Mouse (Mus musculus) liver, embryonic 14 days (tissue): ENCODE results near the gene C1qtnf2. TPM values are rescaled to one million over a fixed set of nuclear protein-coding genes. Genes with fewer than 3 reads are reported as not detected.

Source experiments
- polyA plus RNA-seq: library from polyadenylated mRNA; depleted of rRNA; stranded (reverse); fragments of >200 nt; gene quantifications from 2 replicates; pipeline ENCODE4 v1.2.3, GENCODE M21; 2012; rRNA removed

Gene C1qtnf2
- polyA plus RNA-seq = 0.20 and 0.38 TPM in 2 replicates

DNA sequence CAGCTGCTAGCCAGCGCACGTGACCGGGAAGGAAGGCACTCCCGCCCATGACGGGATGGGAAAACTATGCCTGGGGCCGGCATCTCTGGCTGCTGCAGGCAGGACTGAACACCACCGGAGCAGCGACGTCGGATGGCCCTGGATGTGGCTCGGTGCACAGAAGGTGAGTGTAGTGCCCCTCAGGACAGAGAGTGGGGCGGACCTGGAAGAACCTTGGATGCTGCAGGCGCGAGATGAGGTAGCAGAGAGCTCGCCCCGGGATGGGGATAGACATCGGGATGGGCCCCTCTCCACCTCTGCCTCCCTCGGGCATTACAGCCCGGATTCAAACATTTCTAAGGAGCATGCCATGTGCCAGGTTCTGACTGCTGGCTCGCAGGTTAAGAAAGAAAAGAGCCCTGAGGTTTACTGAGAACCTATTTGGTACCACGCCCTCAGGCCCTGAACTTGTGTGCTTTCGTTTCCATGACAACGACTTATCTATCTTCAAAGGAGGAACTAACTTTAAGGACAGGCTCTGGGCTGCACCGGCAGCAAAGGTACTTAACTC lies at the start of gene C1qtnf2:
C1qtnf2 (plus strand) TSS at position 52 of the 550 bp plus-strand sequence.

DNA sequence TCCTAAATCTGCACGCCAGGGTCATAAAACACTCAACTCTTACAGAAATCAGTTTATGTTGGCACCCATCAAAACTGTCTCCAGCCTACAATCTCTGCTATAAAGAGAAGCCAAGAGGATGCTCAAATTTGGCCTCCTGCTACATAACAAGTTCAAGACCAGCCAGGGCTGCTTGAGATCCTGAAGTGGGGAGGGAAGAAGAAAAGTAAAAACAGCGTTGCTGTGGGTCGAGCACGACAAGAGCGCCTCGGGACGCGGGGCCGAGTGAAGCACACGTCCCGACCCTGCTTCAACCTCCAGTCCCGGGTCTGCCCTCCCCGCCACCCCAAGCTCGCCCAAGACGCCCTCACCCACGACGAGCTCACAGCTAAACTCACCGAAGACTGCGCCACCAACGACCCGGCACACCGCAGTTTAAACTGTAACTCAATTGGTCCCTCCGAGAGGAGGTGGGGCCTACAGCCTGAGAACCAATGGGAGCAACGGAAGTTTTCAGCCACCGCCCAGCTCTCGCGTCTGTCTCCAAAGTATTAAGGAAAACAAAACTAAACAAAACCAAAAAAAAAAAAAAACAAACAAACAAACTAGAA lies 48.2 kb upstream of the C1qtnf2 start, which contains the start of gene Pttg1:
Pttg1 (minus strand) TSS at position 428 of the 590 bp plus-strand sequence.

DNA sequence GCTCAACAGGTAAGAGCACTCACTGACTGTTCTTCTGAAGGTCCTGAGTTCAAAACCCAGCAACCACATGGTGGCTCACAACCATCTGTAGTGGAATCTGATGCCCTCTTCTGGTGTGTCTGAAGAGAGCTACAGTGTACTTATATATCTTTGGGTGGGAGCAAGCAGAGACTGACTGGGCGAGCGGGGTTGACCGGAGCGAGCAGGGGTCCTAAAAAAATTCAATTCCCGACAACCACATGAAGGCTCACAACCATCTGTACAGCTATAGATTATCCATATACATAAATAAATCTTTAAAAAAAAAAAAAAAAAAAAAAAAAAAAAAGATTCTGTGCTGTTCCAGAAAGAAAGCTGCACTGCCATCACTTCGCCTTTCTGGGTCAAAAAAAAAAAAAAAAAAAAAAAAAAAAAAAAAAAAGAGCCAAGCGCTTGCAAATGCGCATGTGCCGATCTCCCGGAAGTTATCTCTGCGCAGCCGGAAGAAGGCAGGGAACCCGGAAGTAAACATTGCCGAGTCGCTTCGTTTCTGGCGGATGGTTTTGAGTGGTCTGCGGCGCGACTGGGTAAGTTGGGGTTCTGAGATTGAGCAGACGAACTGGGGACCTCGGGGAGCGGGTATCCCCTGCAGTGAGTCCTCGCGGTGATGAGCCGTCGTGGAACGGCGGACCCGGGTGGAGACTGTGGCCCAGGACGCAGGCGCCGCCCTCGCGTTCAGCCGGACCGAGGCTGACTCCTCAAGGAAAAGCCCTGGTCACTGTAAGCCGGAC lies 40.6 kb upstream of the C1qtnf2 start, which contains the start of gene Slu7:
Slu7 (plus strand) TSS at position 491 of the 770 bp plus-strand sequence.

DNA sequence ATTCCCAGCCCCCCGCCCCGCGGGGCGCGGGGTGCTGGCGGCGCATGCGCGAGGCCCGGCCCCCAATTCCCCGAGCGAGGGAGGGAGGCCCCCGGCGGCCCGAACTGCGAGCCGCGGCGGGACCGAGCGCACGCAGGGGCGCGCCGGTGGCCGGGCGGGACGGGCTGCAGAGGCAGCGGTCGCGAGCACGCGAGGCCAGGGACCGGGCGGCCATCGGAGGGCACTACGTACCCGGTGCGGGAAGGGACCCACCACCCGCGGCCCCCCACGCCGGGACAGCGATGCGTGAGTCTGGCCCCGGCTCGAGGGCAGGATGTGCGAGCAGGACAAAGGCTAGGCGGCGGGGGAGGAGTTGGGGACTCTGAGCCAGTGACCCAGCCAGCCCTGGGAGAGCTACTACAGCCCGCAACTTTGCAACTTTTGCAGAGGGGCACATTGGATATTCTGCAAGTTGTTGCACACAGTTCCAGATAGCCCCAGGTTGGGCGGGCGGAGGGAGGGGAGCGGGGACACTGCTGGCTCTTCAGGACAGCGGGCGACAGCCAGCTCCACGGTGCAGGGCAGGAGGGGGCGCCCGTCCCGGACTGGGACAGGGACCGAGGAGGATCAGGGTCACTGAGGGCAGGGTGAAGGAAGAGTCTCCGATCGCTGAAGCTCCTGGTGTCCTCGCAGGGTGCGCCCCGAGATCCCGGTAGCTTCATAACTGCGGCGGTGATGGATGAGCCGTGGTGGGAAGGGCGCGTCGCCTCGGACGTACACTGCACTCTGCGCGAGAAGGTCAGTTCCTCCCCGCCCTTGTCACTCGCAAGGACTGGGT lies 54.8 kb downstream of the C1qtnf2 start, which contains the start of gene Ccnjl:
Ccnjl (plus strand) TSS at position 102 of the 817 bp plus-strand sequence.

Other genes with a start within 250 kb of the C1qtnf2 start
- 32.7 and 45.2 TPM in 2 replicates for gene Pttg1, start 48.0 kb upstream of the C1qtnf2 start, polyA plus RNA-seq
- gene Slu7, start 40.5 kb upstream of the C1qtnf2 start, polyA plus RNA-seq = 4.7 and 5.8 TPM in 2 replicates
- gene Ccnjl, start 54.5 kb downstream of the C1qtnf2 start, polyA plus RNA-seq = 0.79 and 0.86 TPM in 2 replicates
- 0.09 and 0.16 TPM in 2 replicates for gene 4933415A04Rik, start 112.8 kb downstream of the C1qtnf2 start, polyA plus RNA-seq
- gene Fabp6, start 127.3 kb downstream of the C1qtnf2 start, polyA plus RNA-seq = not detected in 2 replicates
- 16.8 and 19.8 TPM in 2 replicates for gene Pwwp2a, start 207.7 kb downstream of the C1qtnf2 start, polyA plus RNA-seq